Mouse (Mus musculus) naive thymus-derived CD4-positive, alpha-beta T cell, adult 5 months (primary cell): Measurements from ENCODE around the gene Vmn2r100. TPM values are rescaled to one million over a fixed set of nuclear protein-coding genes. Genes with fewer than 3 reads are reported as not detected.

Source experiments
- polyA plus RNA-seq: library from polyadenylated mRNA; unstranded; fragments of 100-300 nt; shearing (Covaris generic); gene quantifications from one replicate; pipeline ENCODE4 v1.2.1, GENCODE M21; 2017

Vmn2r100 gene
- polyA plus RNA-seq = 0.09 TPM

GRCm38 (mm10) chr17:19504432-19504831 is at the start of gene Vmn2r100:
Gene Vmn2r100 (plus strand): TSS chr17:19504732.

GRCm38 (mm10) chr17:19576927-19577326 is 72.4 kb downstream of the Vmn2r100 start, which contains the start of gene Vmn2r101:
Gene Vmn2r101 (plus strand): TSS chr17:19577227.

Other genes with a start within 250 kb of the Vmn2r100 start
- 0.10 TPM for gene Vmn2r99, start 142.8 kb upstream of the Vmn2r100 start, polyA plus RNA-seq
- not detected for gene Vmn2r101, start 72.5 kb downstream of the Vmn2r100 start, polyA plus RNA-seq
- gene Vmn2r102, start 155.6 kb downstream of the Vmn2r100 start, polyA plus RNA-seq = 0.02 TPM